Mouse (Mus musculus): ENCODE data around the gene Tpmt.

Gene Tpmt

GRCm38 (mm10) chr13:47042024-47042633 lies 2.4 kb downstream of the Tpmt start:
- DNase-seq = no peak

- DNase-seq = no peak
These were observed 4.5 kb downstream of the Tpmt start for GRCm38 (mm10) chr13:47040061-47040460.

GRCm38 (mm10) chr13:47037946-47038345 lies 6.6 kb downstream of the Tpmt start:
- no peak for DNase-seq

GRCm38 (mm10) chr13:47033602-47034001 lies 10.9 kb downstream of the Tpmt start:
- no peak for DNase-seq

GRCm38 (mm10) chr13:47030376-47031107 lies 14.0 kb downstream of the Tpmt start:
- no peak for DNase-seq

GRCm38 (mm10) chr13:47020798-47021197 lies 23.7 kb downstream of the Tpmt start:
- DNase-seq = no peak

- DNase-seq = no peak
These were observed 24.8 kb downstream of the Tpmt start for GRCm38 (mm10) chr13:47019774-47020173.

GRCm38 (mm10) chr13:47017259-47017658 lies 27.3 kb downstream of the Tpmt start:
- peak; percentile 62 for DNase-seq

- DNase-seq = no peak
These were observed 29.4 kb downstream of the Tpmt start for GRCm38 (mm10) chr13:47015195-47015501.

GRCm38 (mm10) chr13:47014334-47015194 lies 30.0 kb downstream of the Tpmt start, which contains the start of gene Nhlrc1:
TSS of gene Nhlrc1 (minus strand) at chr13:47014850.
- DNase-seq = peak; percentile 84

GRCm38 (mm10) chr13:47013740-47014139 lies 30.8 kb downstream of the Tpmt start:
- no peak for DNase-seq

- DNase-seq = no peak
These were observed 42.9 kb downstream of the Tpmt start for GRCm38 (mm10) chr13:47001590-47001989.

- no peak for DNase-seq
These were observed 45.0 kb downstream of the Tpmt start for GRCm38 (mm10) chr13:46999498-46999897.

- no peak for DNase-seq
These were observed 47.2 kb downstream of the Tpmt start for GRCm38 (mm10) chr13:46997355-46997754.

GRCm38 (mm10) chr13:46993274-46993551 lies 51.3 kb downstream of the Tpmt start:
- DNase-seq = no peak

- no peak for DNase-seq
These were observed 51.8 kb downstream of the Tpmt start for GRCm38 (mm10) chr13:46992516-46993273.

- no peak for DNase-seq
These were observed 54.0 kb downstream of the Tpmt start for GRCm38 (mm10) chr13:46990376-46991011.

GRCm38 (mm10) chr13:46987941-46988340 lies 56.6 kb downstream of the Tpmt start:
- no peak for DNase-seq

- no peak for DNase-seq
These were observed 58.3 kb downstream of the Tpmt start for GRCm38 (mm10) chr13:46986208-46986607.

- DNase-seq = no peak
These were observed 60.7 kb downstream of the Tpmt start for GRCm38 (mm10) chr13:46983878-46984277.

- DNase-seq = no peak
These were observed 64.6 kb downstream of the Tpmt start for GRCm38 (mm10) chr13:46979836-46980490.

- no peak for DNase-seq
These were observed 68.0 kb downstream of the Tpmt start for GRCm38 (mm10) chr13:46976532-46976931.
